Mouse (Mus musculus) cortical plate, adult 2 months (tissue): ENCODE measurements around the gene Rasal1.

Source experiments
- CTCF ChIP-seq: fragments of 200-500 bp; IDR thresholded peaks from 2 replicates; pipeline ENCODE4 v1.5.1; 2011; ENCODE audit warnings: mild to moderate bottlenecking, control low read depth, low read length; ENCODE audit not compliant: insufficient read depth; ENCODE audit errors: extremely low read depth
- POLR2A ChIP-seq: fragments of 200-500 bp; IDR thresholded peaks from 2 replicates; pipeline ENCODE4 v1.6.1; 2011; ENCODE audit warnings: mild to moderate bottlenecking, low read length, control low read depth; ENCODE audit not compliant: insufficient read depth; ENCODE audit errors: extremely low read depth

- TF ChIP-seq POLR2A: no peak
- no peak for TF ChIP-seq CTCF
Observed at GRCm38 (mm10) chr5:120660816-120661215, 12.2 kb downstream of the Rasal1 start.
